Mouse (Mus musculus) lung, postnatal 4 days (tissue): Measurements from ENCODE around the gene Dvl2.
"Not testable (repeated sequence)": the region's sequence is repeated elsewhere in the genome, so short reads cannot be mapped to it uniquely, and the experiment has no call there.

Source experiments
- DNase-seq, 2 experiments: peaks; one replicate each; pipeline ENCODE4 v3.0.0; 2021

The Dvl2 gene

DNA sequence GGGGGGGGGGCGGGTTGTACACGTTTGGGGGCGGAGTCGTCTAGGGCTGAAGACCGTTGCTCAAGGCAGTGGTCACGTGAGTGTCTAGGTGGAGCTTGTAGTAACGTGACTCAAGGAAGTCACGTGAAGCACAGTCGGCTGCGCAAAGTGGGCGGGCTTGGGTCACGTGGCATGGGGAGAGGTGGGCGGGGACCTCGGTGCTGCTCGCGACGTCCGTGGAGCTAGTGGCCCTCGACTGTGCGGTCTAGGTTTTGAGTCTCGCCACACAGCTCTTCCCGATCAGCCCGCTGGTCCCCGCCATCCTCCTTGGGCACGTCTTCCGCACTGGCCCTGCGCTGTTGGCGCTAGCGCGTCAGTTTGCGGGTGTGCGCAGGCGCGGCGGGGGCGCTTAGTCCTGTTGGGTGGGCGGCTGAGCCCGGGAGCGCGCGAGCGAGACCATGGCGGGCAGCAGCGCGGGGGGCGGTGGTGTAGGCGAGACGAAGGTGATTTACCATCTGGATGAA is at the start of gene Dvl2:
Gene Dvl2, plus strand, starts transcription at position 200 of the 503 bp plus-strand sequence.
- peak; percentile 94 to 95 for DNase-seq

GRCm38 (mm10) chr11:69950807-69951459 is 49.5 kb upstream of the Dvl2 start:
- DNase-seq, result no peak

DNA sequence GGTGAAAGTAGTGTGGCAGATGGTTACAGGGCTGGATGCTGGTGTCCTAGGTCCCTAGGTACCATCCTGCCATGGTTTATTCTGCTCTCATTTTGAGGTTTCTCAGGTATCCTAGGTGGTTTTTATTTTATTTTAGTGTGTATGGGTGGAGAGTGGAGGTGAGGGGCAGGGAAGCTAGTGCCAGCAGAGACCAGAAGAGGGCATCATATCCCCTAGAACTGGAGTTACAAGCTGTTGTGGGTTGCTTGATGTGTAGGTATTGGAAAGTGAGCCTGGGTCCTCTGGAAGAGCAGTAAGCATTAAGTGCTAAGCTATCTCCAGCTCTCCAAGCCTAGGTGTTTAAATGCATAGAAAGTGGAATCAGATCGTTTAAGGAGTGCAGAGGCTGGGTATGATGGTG is 48.1 kb upstream of the Dvl2 start:
- DNase-seq, result no peak

- DNase-seq, result no peak
Measured at GRCm38 (mm10) chr11:69953267-69953915, 47.0 kb upstream of the Dvl2 start.

DNA sequence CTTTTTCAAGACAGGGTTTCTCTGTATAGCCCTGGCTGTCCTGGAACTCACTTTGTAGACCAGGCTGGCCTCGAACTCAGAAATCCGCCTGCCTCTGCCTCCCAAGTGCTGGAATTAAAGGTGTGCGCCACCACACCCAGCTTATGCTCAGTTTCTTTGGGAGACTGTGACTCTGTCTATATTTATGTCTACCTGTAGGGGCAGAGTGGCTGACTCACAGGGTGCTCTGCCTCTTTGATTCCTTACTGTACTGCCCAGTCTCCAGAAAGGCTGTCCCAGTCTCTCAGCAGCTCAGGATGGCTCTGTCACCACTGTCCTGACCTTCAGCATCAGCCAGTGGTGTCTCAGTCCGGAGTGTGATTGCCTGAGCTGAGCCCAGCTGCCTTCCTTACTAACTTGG is 44.8 kb upstream of the Dvl2 start:
- not testable (repeated sequence) for DNase-seq

GRCm38 (mm10) chr11:69956218-69956617 is 44.2 kb upstream of the Dvl2 start:
- DNase-seq, result no peak

DNA sequence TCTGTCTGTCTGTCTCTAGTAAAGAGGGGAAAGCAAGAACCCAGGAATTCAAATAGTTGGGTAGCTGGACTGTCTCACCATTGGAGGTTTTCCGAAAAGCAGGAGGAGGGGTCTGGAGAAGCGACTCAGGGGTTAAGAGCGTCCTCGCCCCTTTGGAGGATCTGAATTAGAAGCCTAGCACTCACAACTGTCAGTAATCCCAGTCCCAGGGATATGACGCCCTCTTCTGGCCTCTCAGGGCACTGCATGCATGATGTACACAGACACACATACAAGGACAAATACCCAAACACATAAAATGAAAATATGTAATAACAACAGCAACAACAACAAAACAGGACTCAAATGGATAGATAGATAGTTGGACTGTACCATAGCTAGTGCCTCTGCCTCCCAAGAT is 39.8 kb upstream of the Dvl2 start:
- no peak for DNase-seq

GRCm38 (mm10) chr11:69961841-69962240 is 38.6 kb upstream of the Dvl2 start:
- DNase-seq, result no peak

- DNase-seq, result no peak
Measured at GRCm38 (mm10) chr11:69964650-69965270, 35.6 kb upstream of the Dvl2 start, which contains the start of gene Cldn7. Gene Cldn7, plus strand, starts transcription at chr11:69964779.

GRCm38 (mm10) chr11:69965271-69966005 is 35.0 kb upstream of the Dvl2 start:
- DNase-seq, result peak; percentile 83 to 91

DNA sequence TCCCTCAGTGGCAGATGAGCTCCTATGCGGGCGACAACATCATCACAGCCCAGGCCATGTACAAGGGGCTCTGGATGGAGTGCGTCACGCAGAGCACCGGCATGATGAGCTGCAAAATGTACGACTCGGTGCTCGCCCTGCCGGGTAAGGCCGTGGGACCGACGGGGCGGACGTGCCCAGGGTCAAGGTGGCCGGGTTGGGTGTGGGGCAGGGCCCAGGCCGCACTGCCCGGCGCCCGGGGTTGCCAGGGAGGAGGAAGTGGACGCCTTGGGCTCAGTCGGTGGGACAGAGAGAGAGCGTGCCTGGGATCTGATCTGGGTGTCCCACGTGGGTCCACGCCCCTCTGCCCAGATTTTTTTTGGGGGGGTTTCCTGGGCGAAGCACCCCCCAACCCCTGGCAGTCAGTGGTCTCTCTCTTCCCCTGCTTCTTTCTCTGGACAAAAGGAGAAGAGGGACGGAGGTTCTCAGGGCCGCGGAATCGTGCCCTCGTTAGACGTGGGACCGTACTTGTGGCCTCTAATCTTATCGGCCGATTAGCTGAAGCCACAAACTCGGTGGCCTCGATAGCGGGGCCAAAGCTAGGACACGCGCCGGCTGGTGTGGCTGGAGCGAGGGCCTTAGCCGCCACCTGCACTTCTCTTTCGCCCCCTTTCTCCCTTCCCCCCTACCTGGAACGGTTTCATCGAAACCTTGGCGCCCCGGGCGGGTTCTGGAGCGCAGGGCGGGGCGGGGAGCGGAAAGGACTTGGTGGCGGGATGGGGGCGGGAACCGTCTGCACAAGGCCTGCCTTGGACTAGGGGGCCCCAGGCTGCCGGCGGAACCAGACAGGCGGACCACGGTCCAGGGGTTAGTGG is 34.2 kb upstream of the Dvl2 start:
- DNase-seq, result peak; percentile 66 to 75

GRCm38 (mm10) chr11:69966860-69967517 is 33.4 kb upstream of the Dvl2 start:
- no peak for DNase-seq

DNA sequence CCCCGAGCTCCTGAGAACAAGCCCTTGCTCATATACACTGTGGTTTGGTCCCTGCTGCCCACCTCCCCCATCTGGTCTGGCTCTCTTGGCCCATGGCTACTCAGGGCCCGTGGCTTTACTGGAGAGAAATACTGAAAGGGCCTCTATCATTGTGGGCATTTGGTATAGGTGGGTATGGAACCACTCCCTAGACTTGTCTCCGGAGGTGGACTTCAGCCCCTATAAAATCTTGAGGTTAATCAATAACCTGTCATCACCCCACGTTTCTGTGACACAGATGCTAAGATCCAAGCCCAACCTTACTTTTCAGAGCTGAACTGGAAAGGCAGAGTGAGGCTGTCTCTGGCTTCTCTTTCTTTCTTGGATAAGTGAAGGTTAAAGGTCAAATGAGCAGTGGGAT is 31.6 kb upstream of the Dvl2 start:
- DNase-seq, result no peak

- DNase-seq, result no peak
Measured at GRCm38 (mm10) chr11:69970222-69970621, 30.2 kb upstream of the Dvl2 start.

- no peak for DNase-seq
Measured at GRCm38 (mm10) chr11:69970775-69971174, 29.6 kb upstream of the Dvl2 start.

DNA sequence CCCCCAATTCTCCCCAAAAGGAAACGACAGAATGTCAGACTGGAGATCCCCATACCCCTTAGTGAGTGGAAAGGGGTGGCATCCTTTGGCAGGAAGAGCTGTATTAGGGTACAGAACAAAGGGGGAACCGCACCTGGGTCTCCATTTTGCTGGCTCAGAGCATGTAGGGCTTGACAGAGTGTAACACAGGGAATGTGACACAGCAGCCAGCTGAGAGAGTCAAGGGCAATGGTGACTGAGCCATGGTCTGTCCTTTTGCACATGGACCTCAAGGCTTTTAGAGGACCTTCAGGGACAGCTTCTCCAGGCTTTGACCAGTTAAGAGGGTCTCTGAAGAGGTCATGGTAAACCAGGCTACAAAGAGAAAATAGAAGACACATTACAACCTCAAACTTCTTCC is 25.5 kb upstream of the Dvl2 start:
- DNase-seq, result no peak

- no peak for DNase-seq
Measured at GRCm38 (mm10) chr11:69976271-69976670, 24.1 kb upstream of the Dvl2 start.

- no peak for DNase-seq
Measured at GRCm38 (mm10) chr11:69979827-69980195, 20.6 kb upstream of the Dvl2 start.

DNA sequence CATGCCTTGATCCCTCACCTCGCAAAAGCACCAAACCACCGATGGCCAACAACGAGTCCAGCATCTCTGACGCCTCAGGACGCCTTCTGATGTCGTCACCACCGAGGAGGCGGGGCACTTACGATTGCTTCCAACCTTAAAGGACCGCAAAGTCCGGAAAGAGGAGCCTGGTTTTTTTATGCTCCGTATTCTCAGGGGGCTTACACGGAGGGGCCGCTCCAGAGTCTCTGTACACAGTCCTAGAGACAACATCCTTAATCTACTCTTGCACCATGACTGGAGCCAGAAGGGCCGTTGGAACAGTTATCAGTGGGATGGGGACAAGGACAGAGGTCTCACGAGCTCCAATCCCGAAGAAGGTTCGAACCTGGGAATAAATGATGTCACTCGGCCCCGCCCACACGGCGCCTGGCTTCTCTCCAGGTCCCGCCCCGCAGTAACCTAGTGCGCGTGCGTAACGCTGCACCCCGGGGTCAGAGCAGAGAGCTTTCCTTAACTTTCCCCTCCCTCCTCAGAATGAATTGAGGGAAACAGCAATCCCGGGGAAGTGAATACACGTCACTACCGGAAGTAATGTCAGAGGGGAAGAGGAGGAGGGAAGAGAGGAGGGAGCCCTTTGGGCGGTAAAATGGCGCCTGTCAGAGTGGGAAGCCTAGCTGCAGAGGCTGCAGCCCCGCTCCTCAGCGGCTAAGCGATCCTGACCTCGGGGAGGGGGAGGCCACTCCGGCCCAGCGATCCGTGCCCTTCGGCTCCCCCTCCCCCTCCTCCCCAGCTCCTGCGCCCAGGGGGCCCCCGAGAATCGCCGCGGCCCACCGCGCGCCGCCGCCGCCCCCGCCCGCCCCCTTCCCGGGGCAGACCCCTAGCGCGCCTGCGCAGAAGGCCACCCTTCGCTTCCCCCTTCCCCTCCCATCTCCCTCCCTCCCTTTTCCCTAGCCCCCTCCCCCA is 19.9 kb upstream of the Dvl2 start:
- DNase-seq, result peak; percentile 98

- DNase-seq, result peak in 1 of 2 experiments; percentile 36
Measured at GRCm38 (mm10) chr11:69981141-69981762, 19.1 kb upstream of the Dvl2 start, which contains the start of gene Ctdnep1. Gene Ctdnep1, plus strand, starts transcription at chr11:69981156.
